Mouse (Mus musculus) E14TG2a.4 (cell line): ENCODE measurements around the gene Stx1b.
A peak's percentile ranks its signal among the peaks of the same experiment; 100 is the strongest.
"Not testable (repeated sequence)": the region's sequence is repeated elsewhere in the genome, so short reads cannot be mapped to it uniquely, and the experiment has no call there.

ENCODE experiments used
- CTCF ChIP-seq: conservative IDR thresholded peaks from 2 replicates; pipeline ENCODE4 v1.5.1; 2014; ENCODE audit warnings: low read length
- NANOG ChIP-seq: IDR thresholded peaks from 2 replicates; pipeline ENCODE4 v1.6.1; 2014; ENCODE audit warnings: borderline replicate concordance, low read length, mixed read lengths

DNA sequence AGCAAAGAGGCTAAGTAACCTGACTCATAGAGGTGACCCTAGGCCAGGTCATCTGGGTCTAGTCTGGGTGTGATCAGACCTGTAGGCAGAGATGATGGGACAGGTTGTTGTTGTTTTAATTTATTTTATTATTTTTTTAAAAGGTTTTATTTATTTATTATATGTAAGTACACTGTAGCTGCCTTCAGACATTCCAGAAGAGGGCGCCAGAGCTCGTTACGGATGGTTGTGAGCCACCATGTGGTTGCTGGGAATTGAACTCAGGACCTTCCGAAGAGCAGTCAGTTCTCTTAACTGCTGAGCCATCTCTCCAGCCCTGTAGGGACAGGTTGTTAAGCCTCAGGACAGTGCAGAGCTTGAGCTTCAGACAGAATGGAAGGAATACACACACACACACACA lies 13.5 kb upstream of the Stx1b start:
- TF ChIP-seq CTCF = peak; percentile 40
- TF ChIP-seq NANOG = not testable (repeated sequence)
